15 mouse cellular contexts compared by ENCODE assay signal in the genomic region with DNA sequence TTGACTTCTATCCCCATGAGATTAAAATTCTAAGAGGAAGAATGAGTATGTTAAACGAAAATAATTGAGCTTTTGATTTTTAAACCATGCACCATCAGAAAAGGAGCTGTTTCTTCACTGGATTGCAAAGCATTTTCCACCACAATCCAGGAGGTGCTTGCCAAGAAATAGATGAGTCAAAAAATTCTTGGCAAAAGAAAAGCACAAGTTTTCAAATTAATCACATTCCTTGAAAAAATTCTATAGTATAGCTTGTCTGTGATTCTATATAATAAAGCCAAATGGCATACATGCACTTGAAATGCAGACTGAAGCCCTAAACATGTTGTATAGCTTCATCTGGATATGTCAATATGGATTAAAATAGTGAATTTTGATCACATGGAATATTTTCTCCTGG.
"Had no signal": no experiment of that assay in that cellular context is flagged by ENCODE, and none has a peak within 500 bp of the region (broad histone marks: within the 10 kb centered on the region; RNA-seq: fewer than 3 reads in every experiment).

No protein-coding gene starts in this region.

- DNase-seq: kidney, adult 18-20 months; kidney, postnatal 10 days; kidney, postnatal 4 days; right cerebral cortex, postnatal 4 days had no signal

- H3K9me3 ChIP-seq: limb, embryonic 10.5 days; liver, embryonic 15.5 days; lung, embryonic 15.5 days; megakaryocyte, embryonic 14.5 days; midbrain, embryonic 15.5 days; neural tube, embryonic 12.5 days; stomach, embryonic 15.5 days had no signal

- H3K36me3 ChIP-seq: limb, embryonic 10.5 days; liver, embryonic 15.5 days; lung, embryonic 15.5 days; midbrain, embryonic 15.5 days; neural tube, embryonic 12.5 days; stomach, embryonic 15.5 days had no signal

- H3K27me3 ChIP-seq: liver, embryonic 15.5 days; lung, embryonic 15.5 days; megakaryocyte, embryonic 14.5 days; midbrain, embryonic 15.5 days; neural tube, embryonic 12.5 days; stomach, embryonic 15.5 days had no signal

- H3K4me3 ChIP-seq: left cerebral cortex, adult 2 months; limb, embryonic 10.5 days; liver, embryonic 15.5 days; lung, embryonic 15.5 days; megakaryocyte, embryonic 14.5 days; midbrain, embryonic 15.5 days; neural tube, embryonic 12.5 days; stomach, embryonic 15.5 days had no signal

- H3K27ac ChIP-seq: left cerebral cortex, adult 2 months; limb, embryonic 10.5 days; liver, embryonic 15.5 days; lung, embryonic 15.5 days; macrophage; midbrain, embryonic 15.5 days; neural tube, embryonic 12.5 days; stomach, embryonic 15.5 days had no signal

- H3K4me2 ChIP-seq: liver, embryonic 11.5 days; liver, embryonic 15.5 days; lung, embryonic 15.5 days; midbrain, embryonic 11.5 days; midbrain, embryonic 15.5 days; neural tube, embryonic 12.5 days; stomach, embryonic 15.5 days had no signal

- H3K9ac ChIP-seq: liver, embryonic 15.5 days; lung, embryonic 15.5 days; midbrain, embryonic 15.5 days; neural tube, embryonic 12.5 days; stomach, embryonic 15.5 days had no signal

- ATAC-seq: midbrain, embryonic 15.5 days had no signal

- H3K4me1 ChIP-seq: limb, embryonic 10.5 days; liver, embryonic 15.5 days; lung, embryonic 15.5 days; megakaryocyte, embryonic 14.5 days; midbrain, embryonic 15.5 days; neural tube, embryonic 12.5 days; stomach, embryonic 15.5 days had no signal
